Mouse (Mus musculus) midbrain, embryonic 10.5 days (tissue): ENCODE measurements at regions not wholly inside any gene's neighbourhood (a gene's known extent, or its start where the extent isn't known, plus 50 kb on each side); places are given as distances from the start of the nearest gene placed in this dataset.
"Not testable (repeated sequence)": the region's sequence is repeated elsewhere in the genome, so short reads cannot be mapped to it uniquely, and the experiment has no call there.

Experiments used
- DNase-seq: peaks from one replicate; pipeline ENCODE4 v3.0.0-alpha.2; 2017; ENCODE audit warnings: low spot score
- H3K27ac ChIP-seq: fragments of 300-500 bp; sonication (generic); replicated peaks from 2 replicates; pipeline ENCODE4 v1.5.1; 2016; ENCODE audit warnings: mild to moderate bottlenecking
- H3K27me3 ChIP-seq: fragments of 300-500 bp; sonication (generic); 2 replicates; pipeline ENCODE4 v1.6.1; 2016; ENCODE audit warnings: low read depth, mild to moderate bottlenecking; ENCODE audit not compliant: poor library complexity, severe bottlenecking
- H3K36me3 ChIP-seq: fragments of 300-500 bp; sonication (generic); 2 replicates; pipeline ENCODE4 v1.6.1; 2016; ENCODE audit warnings: mild to moderate bottlenecking, moderate library complexity
- H3K4me1 ChIP-seq: fragments of 300-500 bp; sonication (generic); 2 replicates; pipeline ENCODE4 v1.6.1; 2016
- H3K4me3 ChIP-seq: fragments of 300-500 bp; sonication (generic); 2 replicates; pipeline ENCODE4 v1.5.1; 2016; ENCODE audit warnings: mild to moderate bottlenecking, moderate library complexity
- H3K9me3 ChIP-seq: fragments of 300-500 bp; sonication (generic); replicated peaks from 2 replicates; pipeline ENCODE4 v1.6.1; 2016; ENCODE audit warnings: mild to moderate bottlenecking
- WGBS: fragments of 180-500 bp; shearing (Covaris S2); methylation state at CpG from one replicate; pipeline ENCODE4 v1.1.7; 2016; 5-methylcytosine and 5-hydroxymethylcytosine counted together

- no peaks in the 10 kb centered on the region for H3K27me3 ChIP-seq
- H3K36me3 ChIP-seq, result no peaks in the 10 kb centered on the region
- H3K4me3 ChIP-seq, result no peak overlapping the region
- no peak for DNase-seq
- 0 out of 2 replicates have a peak, but pooled peaks cover 3% of the 10 kb centered on the region for H3K4me1 ChIP-seq
- H3K9me3 ChIP-seq, result no peaks in the 10 kb centered on the region
- no peak overlapping the region for H3K27ac ChIP-seq
- 95% methylated on average over 8 of the region's 8 CpGs for WGBS
Measured at GRCm38 (mm10) chr9:30625635-30626034, 198.7 kb downstream of the Snx19 start.

GRCm38 (mm10) chr9:30625090-30625489, 198.2 kb downstream of the Snx19 start:
- H3K4me3 ChIP-seq, result no peak overlapping the region
- H3K4me1 ChIP-seq, result 0 out of 2 replicates have a peak, but pooled peaks cover 3% of the 10 kb centered on the region
- no peak for DNase-seq
- H3K27ac ChIP-seq, result no peak overlapping the region
- no peaks in the 10 kb centered on the region for H3K9me3 ChIP-seq
- no peaks in the 10 kb centered on the region for H3K36me3 ChIP-seq
- H3K27me3 ChIP-seq, result no peaks in the 10 kb centered on the region
- 84% methylated on average over 3 of the region's 3 CpGs for WGBS

- no peaks in the 10 kb centered on the region for H3K9me3 ChIP-seq
- H3K4me1 ChIP-seq, result 0 out of 2 replicates have a peak, but pooled peaks cover 3% of the 10 kb centered on the region
- H3K27me3 ChIP-seq, result no peaks in the 10 kb centered on the region
- 93% methylated on average over 5 of the region's 5 CpGs for WGBS
- H3K4me3 ChIP-seq, result no peak overlapping the region
- no peak overlapping the region for H3K27ac ChIP-seq
- H3K36me3 ChIP-seq, result no peaks in the 10 kb centered on the region
- DNase-seq, result no peak
Measured at GRCm38 (mm10) chr9:30624481-30624880, 197.6 kb downstream of the Snx19 start.

- no peak overlapping the region for H3K4me3 ChIP-seq
- 89% methylated on average over 2 of the region's 2 CpGs for WGBS
- no peak for DNase-seq
- H3K4me1 ChIP-seq, result no peaks in the 10 kb centered on the region
- no peaks in the 10 kb centered on the region for H3K27me3 ChIP-seq
- H3K9me3 ChIP-seq, result no peaks in the 10 kb centered on the region
- no peaks in the 10 kb centered on the region for H3K36me3 ChIP-seq
- H3K27ac ChIP-seq, result no peak overlapping the region
Measured at GRCm38 (mm10) chr9:30619325-30619724, 192.4 kb downstream of the Snx19 start.

GRCm38 (mm10) chr9:30618181-30618580, 191.3 kb downstream of the Snx19 start:
- Histone ChIP-seq H3K27me3 (no peaks in the 10 kb centered on the region), H3K27ac (no peak overlapping the region), H3K36me3 (no peaks in the 10 kb centered on the region), H3K4me1 (no peaks in the 10 kb centered on the region), H3K4me3 (no peak overlapping the region), H3K9me3 (no peaks in the 10 kb centered on the region)
- WGBS, result 80% methylated on average over 2 of the region's 2 CpGs
- no peak for DNase-seq

- no peaks in the 10 kb centered on the region for H3K27me3 ChIP-seq
- H3K27ac ChIP-seq, result no peak overlapping the region
- no peaks in the 10 kb centered on the region for H3K36me3 ChIP-seq
- DNase-seq, result no peak
- WGBS, result 75% methylated on average over 6 of the region's 6 CpGs
- no peaks in the 10 kb centered on the region for H3K9me3 ChIP-seq
- H3K4me1 ChIP-seq, result no peaks in the 10 kb centered on the region
- no peak overlapping the region for H3K4me3 ChIP-seq
Measured at GRCm38 (mm10) chr9:30613715-30614114, 186.8 kb downstream of the Snx19 start.

GRCm38 (mm10) chr9:30613003-30613552, 186.2 kb downstream of the Snx19 start:
- Histone ChIP-seq H3K9me3 (no peaks in the 10 kb centered on the region), H3K4me3 (no peak overlapping the region), H3K27me3 (no peaks in the 10 kb centered on the region), H3K4me1 (no peaks in the 10 kb centered on the region), H3K36me3 (no peaks in the 10 kb centered on the region), H3K27ac (no peak overlapping the region)
- DNase-seq, result no peak
- WGBS, result 91% methylated on average over 5 of the region's 5 CpGs

GRCm38 (mm10) chr9:30610328-30610727, 183.4 kb downstream of the Snx19 start:
- 86% methylated on average over 7 of the region's 7 CpGs for WGBS
- Histone ChIP-seq H3K4me3 (no peak overlapping the region), H3K4me1 (no peaks in the 10 kb centered on the region), H3K27me3 (no peaks in the 10 kb centered on the region), H3K27ac (no peak overlapping the region), H3K9me3 (no peaks in the 10 kb centered on the region), H3K36me3 (no peaks in the 10 kb centered on the region)
- DNase-seq, result no peak

GRCm38 (mm10) chr9:30599756-30600155, 172.8 kb downstream of the Snx19 start:
- Histone ChIP-seq H3K4me3 (no peak overlapping the region), H3K9me3 (no peaks in the 10 kb centered on the region), H3K27ac (no peak overlapping the region), H3K4me1 (0 out of 2 replicates have a peak, but pooled peaks cover 4% of the 10 kb centered on the region), H3K27me3 (no peaks in the 10 kb centered on the region), H3K36me3 (no peaks in the 10 kb centered on the region)
- WGBS, result 72% methylated on average over 7 of the region's 7 CpGs
- no peak for DNase-seq

GRCm38 (mm10) chr9:30597691-30598090, 170.8 kb downstream of the Snx19 start:
- Histone ChIP-seq H3K4me3 (no peak overlapping the region), H3K27me3 (no peaks in the 10 kb centered on the region), H3K9me3 (no peaks in the 10 kb centered on the region), H3K27ac (no peak overlapping the region), H3K36me3 (no peaks in the 10 kb centered on the region), H3K4me1 (0 out of 2 replicates have a peak, but pooled peaks cover 4% of the 10 kb centered on the region)
- WGBS, result 29% methylated on average over 4 of the region's 4 CpGs
- DNase-seq, result no peak

GRCm38 (mm10) chr9:30597092-30597491, 170.2 kb downstream of the Snx19 start:
- WGBS, result 83% methylated on average over 6 of the region's 6 CpGs
- H3K9me3 ChIP-seq, DNase-seq, H3K4me3 ChIP-seq, H3K4me1 ChIP-seq, H3K27me3 ChIP-seq, H3K27ac ChIP-seq, H3K36me3 ChIP-seq: not testable (repeated sequence)

- DNase-seq, result no peak
- H3K27ac ChIP-seq, result no peak overlapping the region
- WGBS, result 90% methylated on average over 2 of the region's 2 CpGs
- no peaks in the 10 kb centered on the region for H3K36me3 ChIP-seq
- H3K9me3 ChIP-seq, result no peaks in the 10 kb centered on the region
- H3K4me3 ChIP-seq, result no peak overlapping the region
- no peaks in the 10 kb centered on the region for H3K27me3 ChIP-seq
- H3K4me1 ChIP-seq, result peaks cover 12% of the 10 kb centered on the region
Measured at GRCm38 (mm10) chr9:30592601-30593000, 165.7 kb downstream of the Snx19 start.

GRCm38 (mm10) chr9:30591246-30591645, 164.3 kb downstream of the Snx19 start:
- Histone ChIP-seq H3K27me3 (no peaks in the 10 kb centered on the region), H3K4me1 (peaks cover 12% of the 10 kb centered on the region), H3K36me3 (no peaks in the 10 kb centered on the region), H3K27ac (no peak overlapping the region), H3K4me3 (no peak overlapping the region), H3K9me3 (no peaks in the 10 kb centered on the region)
- 86% methylated on average over 5 of the region's 5 CpGs for WGBS
- no peak for DNase-seq
